In the genomic region with DNA sequence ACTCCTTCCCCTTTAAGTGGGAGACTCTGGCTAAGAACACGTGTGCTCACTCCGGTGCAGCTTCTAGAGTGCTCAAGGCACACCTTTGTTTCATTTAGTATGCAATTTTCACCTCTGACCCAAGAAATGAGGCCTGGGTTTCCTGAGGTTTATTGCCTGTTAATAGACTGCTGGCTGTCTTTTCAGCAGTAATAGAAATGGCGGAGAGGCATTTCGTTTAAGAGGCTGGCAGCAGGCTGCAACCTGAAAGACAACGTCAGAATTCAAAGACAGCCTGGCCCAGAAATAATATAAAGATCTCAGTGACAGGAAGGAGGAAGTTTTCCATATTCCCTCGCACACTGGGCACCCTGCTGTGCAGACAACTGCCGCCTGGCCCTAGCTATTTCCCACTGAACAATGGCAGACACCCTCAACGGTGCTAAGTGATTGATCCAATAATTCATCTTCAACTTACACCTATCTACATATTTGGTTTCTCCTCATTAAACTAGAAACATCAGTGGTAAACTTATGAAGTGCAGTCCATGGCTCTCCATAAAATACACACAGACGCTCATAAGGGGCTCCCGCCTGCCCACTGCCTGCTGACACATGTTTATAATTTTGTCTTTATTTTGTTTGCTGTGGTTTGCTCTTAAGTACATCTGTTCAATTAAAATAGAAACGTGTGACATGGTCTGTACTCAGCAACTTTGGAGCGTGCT, we compare ENCODE assay signal across 13 mouse cellular contexts.
DNase-seq lines count a peak whose midpoint lies in the region; ATAC-seq lines count a peak whose summit lies in the region.
"Had no signal": no experiment of that assay in that cellular context is flagged by ENCODE, and none has a peak within 500 bp of the region (broad histone marks: within the 10 kb centered on the region; RNA-seq: fewer than 3 reads in every experiment).

No protein-coding gene starts in this region.

- H3K4me1 ChIP-seq in limb, embryonic 10.5 days = peaks cover 61% of the 10 kb centered on the region
- peaks cover 16% of the 10 kb centered on the region for H3K4me1 ChIP-seq in neural tube, embryonic 12.5 days

- H3K9me3 ChIP-seq in limb, embryonic 10.5 days (replicated peaks) = no peaks in the 10 kb centered on the region
- no peaks in the 10 kb centered on the region for H3K9me3 ChIP-seq in neural tube, embryonic 12.5 days

- H3K27me3 ChIP-seq in limb, embryonic 10.5 days (ENCODE audit: low read depth, poor library complexity, severe bottlenecking) = no peaks in the 10 kb centered on the region
- H3K27me3 ChIP-seq in neural tube, embryonic 12.5 days (replicated peaks) = no peaks in the 10 kb centered on the region; the same call in 1 of the 2 replicates

- WGBS in limb, embryonic 10.5 days = 18% methylated on average over 12 of the region's 12 CpGs
- WGBS in neural tube, embryonic 12.5 days = 27% methylated on average over 12 of the region's 12 CpGs

- peak; percentile 21 for DNase-seq in left cerebral cortex, postnatal 4 days
- DNase-seq in left cerebral cortex, adult 8-10 months (ENCODE audit: low spot score in 2 of 2) = no peak
- peak; percentile 29 for DNase-seq in embryo, embryonic 9.5 days (ENCODE audit: extremely low spot score)
- DNase-seq in limb, embryonic 10.5 days (ENCODE audit: low spot score) = peak; percentile 85
- no peak for DNase-seq in layer of hippocampus, adult 18-20 months (ENCODE audit: low spot score in 2 of 2)
- no peak for DNase-seq in left cerebral cortex, postnatal 36 days (ENCODE audit: low spot score in 2 of 2)
- no peak for DNase-seq in adrenal gland, postnatal 25 days
- DNase-seq: forebrain, postnatal 0 days; heart, postnatal 10 days; kidney, postnatal 25 days; right cerebral cortex, postnatal 14 days had no signal

- H3K27ac ChIP-seq in limb, embryonic 10.5 days = peak overlapping the region; percentile 86
- no peak overlapping the region for H3K27ac ChIP-seq in neural tube, embryonic 12.5 days
- H3K27ac ChIP-seq: macrophage had no signal

- no peak overlapping the region for H3K9ac ChIP-seq in neural tube, embryonic 12.5 days
- H3K9ac ChIP-seq: forebrain, postnatal 0 days had no signal

- 0 out of 2 replicates have a peak overlapping the region, but pooled peaks have one; percentile 6 for H3K4me3 ChIP-seq in limb, embryonic 10.5 days
- no peak overlapping the region for H3K4me3 ChIP-seq in neural tube, embryonic 12.5 days

- 0 out of 2 replicates have a peak overlapping the region, but pooled peaks have one; percentile 12 for H3K4me2 ChIP-seq in neural tube, embryonic 12.5 days (replicated peaks)

- intact Hi-C loops in left cerebral cortex, postnatal 4 days (cut with DNase I) = no loop called here
- intact Hi-C loops in left cerebral cortex, postnatal 36 days (cut with DNase I) = loop anchor here (10.0 kb wide), 1 partner anchor 213 kb away; no protein-coding TSS in a partner anchor

- ATAC-seq in neural tube, embryonic 12.5 days (ENCODE audit: low FRiP score, low read depth) = no peak

- H3K36me3 ChIP-seq in limb, embryonic 10.5 days = peaks cover 20% of the 10 kb centered on the region
- no peaks in the 10 kb centered on the region for H3K36me3 ChIP-seq in neural tube, embryonic 12.5 days

Comparison
In these comparisons a context has a peak if more than half of its experiments do, and no peak if none do; other contexts are left out.
1. DNase-seq: peak in left cerebral cortex, postnatal 4 days (single experiment), embryo, embryonic 9.5 days (single experiment) and limb, embryonic 10.5 days (single experiment); none in left cerebral cortex, adult 8-10 months (0 of 2), layer of hippocampus, adult 18-20 months (0 of 2), left cerebral cortex, postnatal 36 days (0 of 2) and adrenal gland, postnatal 25 days (single experiment).